Mouse (Mus musculus): ENCODE measurements around the gene Lce3f.

Gene Lce3f

GRCm38 (mm10) chr3:92991926-92992325 lies at the start of gene Lce3f:
Gene Lce3f (plus strand): TSS chr3:92992226.
- no peak for DNase-seq (ENCODE audit: low read depth, low spot score)

DNA sequence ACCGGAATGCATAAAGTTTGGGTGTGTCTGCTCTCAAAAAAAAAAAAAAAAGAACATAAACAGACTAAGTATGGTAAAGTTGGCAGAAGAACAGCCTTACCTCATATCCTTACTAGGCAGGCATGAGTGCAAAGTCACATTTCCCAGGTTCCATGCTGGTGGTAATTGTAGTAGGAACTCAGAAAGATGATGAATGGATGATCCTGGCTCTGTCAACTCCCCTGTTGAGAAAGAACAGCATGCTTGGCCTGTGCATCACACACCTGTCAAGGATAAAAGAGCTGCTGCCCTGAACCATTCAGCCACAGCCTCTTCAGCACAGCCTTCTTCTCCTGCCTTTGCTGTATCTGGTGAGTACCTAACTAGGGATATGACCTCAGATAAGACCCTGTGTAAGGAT lies 47.8 kb upstream of the Lce3f start, which contains the start of gene Lce3c:
Gene Lce3c, plus strand, starts transcription at position 301 of the 400 bp plus-strand sequence.
- DNase-seq (ENCODE audit: low read depth, low spot score), result no peak

- DNase-seq (ENCODE audit: low read depth, low spot score), result no peak
Observed at GRCm38 (mm10) chr3:92957090-92957489, 34.9 kb upstream of the Lce3f start, which contains the start of gene Lce3d. Gene Lce3d (plus strand): TSS chr3:92957390.

DNA sequence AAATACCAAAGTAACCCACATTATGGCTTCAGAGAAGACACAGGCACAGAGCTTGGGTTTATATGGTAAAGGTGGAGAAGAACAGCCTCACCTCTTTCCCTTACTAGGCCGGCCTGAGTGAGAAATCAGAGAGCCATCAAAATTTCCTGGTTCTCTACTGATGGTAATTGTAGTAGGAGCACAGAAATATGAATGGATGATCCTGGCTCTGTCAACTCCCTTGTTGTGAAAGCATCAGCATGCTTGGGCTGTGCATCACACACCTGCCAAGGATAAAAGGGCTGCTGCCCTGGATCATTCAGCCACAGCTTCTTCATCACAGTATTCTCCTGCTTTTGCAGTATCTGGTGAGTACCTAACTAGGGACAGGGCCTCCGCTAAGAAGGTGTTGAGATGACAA lies 25.3 kb upstream of the Lce3f start, which contains the start of gene Lce3e:
Gene Lce3e, plus strand, starts transcription at position 301 of the 400 bp plus-strand sequence.
- DNase-seq (ENCODE audit: low read depth, low spot score), result no peak

DNA sequence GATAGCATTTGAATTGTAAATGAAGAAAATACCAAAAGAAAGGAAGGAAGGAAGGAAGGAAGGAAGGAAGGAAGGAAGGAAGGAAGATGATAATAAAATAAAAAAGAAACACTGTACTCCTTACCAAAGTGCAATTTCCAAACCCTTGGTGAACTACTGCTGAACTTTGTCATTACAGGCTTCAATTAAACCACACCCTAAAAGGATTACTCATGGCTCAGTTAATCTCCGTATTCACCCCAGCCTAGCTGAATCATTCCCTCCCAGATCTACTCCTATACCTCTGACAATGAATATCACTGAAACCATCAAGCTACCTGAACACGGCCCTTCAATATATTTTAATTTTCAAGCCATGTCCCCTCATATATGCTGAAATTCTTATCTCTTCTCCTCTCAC lies 13.5 kb upstream of the Lce3f start:
- DNase-seq (ENCODE audit: low read depth, low spot score), result no peak

DNA sequence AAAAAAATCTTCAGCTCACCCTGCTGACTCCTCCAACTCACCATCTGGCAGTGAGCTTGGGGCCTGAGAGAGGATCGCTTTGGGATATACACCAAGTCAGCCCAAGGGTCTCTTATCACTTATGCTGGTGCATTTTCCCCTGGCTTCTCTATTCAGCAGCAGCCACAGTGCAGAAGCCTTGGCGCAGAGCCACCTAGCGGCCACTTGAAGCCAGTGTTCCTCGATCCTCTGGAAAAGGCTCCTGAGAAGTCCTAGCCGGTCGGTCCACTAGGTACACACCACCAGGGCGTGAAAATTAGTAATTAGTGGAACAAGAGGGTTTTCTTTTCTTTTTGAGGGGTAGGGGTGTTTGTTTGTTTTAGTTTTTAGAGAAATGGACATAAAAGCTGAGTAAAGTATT lies 6.7 kb downstream of the Lce3f start:
- peak; percentile 41 for DNase-seq (ENCODE audit: low read depth, low spot score)

- DNase-seq (ENCODE audit: low read depth, low spot score), result no peak
Observed at GRCm38 (mm10) chr3:93000621-93001020, 8.6 kb downstream of the Lce3f start.

DNA sequence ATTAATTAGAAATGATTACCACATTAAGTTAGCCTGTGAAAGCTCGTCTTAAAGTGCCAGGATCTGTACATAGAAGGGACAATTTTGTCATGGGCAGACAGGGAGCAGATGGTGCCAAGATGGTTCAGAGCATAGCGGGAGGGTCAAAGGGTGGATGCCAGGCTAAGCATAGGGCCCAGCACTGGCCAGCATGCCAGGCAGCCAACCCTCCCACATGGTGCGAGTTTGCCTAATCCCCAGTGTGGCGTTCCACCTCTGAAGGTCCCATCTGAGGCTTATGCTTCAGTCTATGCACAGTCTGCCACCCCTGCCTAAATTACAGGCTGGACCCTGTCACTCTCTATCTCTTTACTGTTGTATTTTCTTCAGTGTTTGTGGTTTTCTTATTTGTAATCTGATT lies 10.8 kb downstream of the Lce3f start:
- DNase-seq (ENCODE audit: low read depth, low spot score), result no peak

DNA sequence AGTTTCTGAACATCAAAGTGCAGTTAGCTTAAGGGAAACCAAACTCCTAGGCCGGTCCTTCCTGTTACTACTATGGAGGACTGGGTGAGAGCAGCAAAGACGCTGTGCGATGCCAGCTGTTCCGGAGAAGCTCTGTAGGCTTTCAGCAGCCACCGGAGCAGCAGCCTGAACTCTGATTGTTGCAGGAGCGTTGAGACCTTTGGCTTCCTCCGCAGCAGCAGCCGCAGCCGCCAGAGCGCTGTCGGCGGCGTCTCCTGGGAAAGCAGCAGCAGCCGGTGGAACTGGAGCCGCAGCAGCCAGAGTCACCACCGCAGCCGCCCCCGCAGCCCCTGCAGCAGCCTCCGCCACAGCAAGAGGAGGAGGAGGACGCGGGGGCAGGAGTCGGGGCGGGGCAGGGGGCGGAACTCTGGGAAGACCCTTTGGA lies 22.4 kb downstream of the Lce3f start:
- peak; percentile 21 for DNase-seq (ENCODE audit: low read depth, low spot score)

- DNase-seq (ENCODE audit: low read depth, low spot score), result no peak
Observed at GRCm38 (mm10) chr3:93014871-93015270, 22.8 kb downstream of the Lce3f start.

DNA sequence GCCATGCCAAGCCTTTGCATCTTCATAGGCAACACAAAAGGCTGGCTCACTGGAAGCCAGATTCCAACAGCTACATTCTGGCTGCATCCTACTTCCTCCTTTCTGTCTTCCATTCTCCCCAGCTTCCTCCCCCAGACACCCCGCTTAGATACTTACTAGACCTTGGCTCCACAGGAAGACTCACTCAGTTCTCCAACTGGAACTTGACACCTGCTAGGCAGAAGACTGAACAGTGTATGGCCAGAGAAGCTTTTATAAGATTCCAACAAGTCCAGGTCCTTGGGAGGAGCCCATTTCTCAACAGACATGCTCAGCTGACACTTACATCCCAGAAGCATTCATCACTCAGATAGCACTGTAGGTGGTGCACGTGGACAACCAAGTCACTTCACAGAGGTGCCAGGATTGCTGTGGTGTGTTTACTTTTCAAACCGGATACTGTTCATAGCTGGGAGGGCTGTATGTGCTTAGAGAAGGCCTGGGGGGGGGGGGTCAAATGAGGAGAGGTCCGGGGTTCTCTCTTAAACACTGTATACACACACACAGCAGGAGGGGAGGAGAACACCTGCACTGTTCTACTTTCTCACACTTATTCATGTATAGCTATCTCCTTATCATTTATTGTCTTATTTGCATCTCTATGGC lies 23.6 kb downstream of the Lce3f start, which contains the start of gene Crct1:
Gene Crct1, minus strand, starts transcription at position 228 of the 645 bp plus-strand sequence.
- no peak for DNase-seq (ENCODE audit: low read depth, low spot score)

GRCm38 (mm10) chr3:93018960-93019359 lies 26.9 kb downstream of the Lce3f start, which contains the start of gene Lce1m:
Gene Lce1m (minus strand): TSS chr3:93019060.
- DNase-seq (ENCODE audit: low read depth, low spot score), result no peak

DNA sequence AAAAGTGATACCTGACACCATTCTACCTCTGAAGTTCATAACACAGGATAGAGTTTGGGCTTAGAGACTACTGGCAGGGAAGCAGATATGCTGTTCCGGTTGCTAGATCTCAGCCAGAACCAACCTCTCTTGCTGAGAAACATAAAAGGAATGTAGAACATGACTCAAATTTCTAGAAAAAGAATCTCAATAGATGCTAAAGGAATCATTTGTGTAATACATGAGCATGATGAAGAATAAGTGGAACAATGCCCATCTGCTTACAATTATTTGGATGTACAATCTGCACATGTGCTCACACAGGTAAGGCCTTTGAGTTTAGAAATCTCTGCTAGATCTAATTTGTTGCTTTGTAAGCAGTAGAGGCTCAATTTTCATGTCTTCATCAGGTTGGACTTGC lies 29.1 kb downstream of the Lce3f start:
- no peak for DNase-seq (ENCODE audit: low read depth, low spot score)

DNA sequence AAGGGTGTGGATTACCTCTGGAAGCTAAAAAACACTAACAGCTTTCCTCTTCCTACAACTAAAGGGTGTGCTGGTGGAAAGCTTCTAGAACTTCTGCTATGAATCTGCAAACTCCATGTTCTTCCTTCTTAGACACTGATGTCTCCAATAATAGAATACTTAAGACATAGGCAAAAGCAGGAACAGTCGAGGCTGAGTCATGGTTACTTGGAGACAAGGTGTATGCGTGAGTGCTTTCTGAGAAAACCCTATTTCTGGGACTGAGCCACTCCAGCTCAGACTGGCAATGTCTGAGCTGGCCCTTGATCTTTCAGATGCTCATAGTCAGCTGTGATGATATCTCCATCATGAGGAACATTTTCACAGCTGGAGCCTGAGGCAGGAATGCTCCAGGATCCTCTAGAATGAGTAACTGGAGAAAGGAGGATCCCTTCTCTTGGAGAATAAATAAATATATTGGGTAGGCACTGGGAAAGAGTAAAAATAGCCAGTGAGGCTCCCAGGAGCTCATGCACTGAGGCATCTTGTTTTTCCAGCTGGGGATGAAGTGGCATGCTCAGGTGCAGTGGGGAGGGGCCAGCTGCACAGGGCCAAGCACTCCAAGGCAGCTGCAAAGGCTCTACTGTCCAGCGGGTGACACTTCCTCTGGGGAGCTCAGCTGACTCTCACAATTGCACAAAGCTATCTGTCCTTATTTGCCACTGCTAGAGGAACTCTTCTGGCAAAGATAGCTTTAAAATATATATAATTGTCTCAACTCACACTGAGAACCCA lies 31.6 kb downstream of the Lce3f start:
- peak; percentile 47 for DNase-seq (ENCODE audit: low read depth, low spot score)

GRCm38 (mm10) chr3:93025486-93025885 lies 33.5 kb downstream of the Lce3f start:
- DNase-seq (ENCODE audit: low read depth, low spot score), result no peak

GRCm38 (mm10) chr3:93031450-93031849 lies 39.4 kb downstream of the Lce3f start:
- DNase-seq (ENCODE audit: low read depth, low spot score), result peak; percentile 45
